Mouse (Mus musculus): Measurements from ENCODE around the gene Colgalt1.

DNA sequence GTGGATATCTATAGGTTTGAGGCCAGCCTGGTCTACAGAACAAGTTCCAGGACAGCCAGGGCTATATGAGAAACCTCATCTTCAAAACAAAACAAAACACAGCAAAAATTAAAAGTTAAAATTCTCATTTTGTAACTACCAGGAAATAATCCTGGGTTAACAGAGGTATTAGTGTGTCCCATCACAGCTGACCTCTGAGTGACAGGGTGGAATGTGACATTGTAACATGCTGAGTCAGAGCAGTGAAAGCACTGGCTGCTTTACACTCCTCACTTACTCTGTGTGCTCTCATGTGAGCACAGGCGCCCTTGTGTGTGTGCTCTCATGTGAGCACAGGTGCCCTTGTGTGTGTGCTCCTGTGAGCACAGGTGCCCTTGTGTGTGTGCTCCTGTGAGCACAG is 35.8 kb upstream of the Colgalt1 start:
- TF ChIP-seq GATA1 (IDR thresholded peaks at IDR 0.05; ENCODE audit: low read length) (no peak), TAL1 (IDR thresholded peaks at IDR 0.05; ENCODE audit: low read length) (no peak)
